Comparison of ENCODE assay signal across 8 mouse cellular contexts in genomic region chr16:56064334-56064990, GRCm38 (mm10). TPM values are rescaled to one million over a fixed set of nuclear protein-coding genes. Genes with fewer than 3 reads are reported as not detected.
DNase-seq lines count a peak whose midpoint lies in the region; ATAC-seq lines count a peak whose summit lies in the region.

No protein-coding gene starts in this region.

- peak; percentile 48 for DNase-seq in ovary, adult 18-20 months (ENCODE audit: low spot score)
- DNase-seq in ovary, postnatal 10 days (ENCODE audit: low spot score), result no peak
- DNase-seq in embryo, embryonic 10 days (ENCODE audit: low spot score), result peak; percentile 89
- DNase-seq in gastrocnemius, postnatal 10 days, result peak; percentile 29
- DNase-seq in left cerebral cortex, postnatal 10 days (ENCODE audit: extremely low spot score in 1 of 2, low spot score in 2 of 2), result peak; percentile 68
- peak; percentile 57 for DNase-seq in right cerebral cortex, postnatal 4 days

- peak; percentile 97 for ATAC-seq in inflammation-experienced regulatory T-cells, adult 6 months
- peak; percentile 88 for ATAC-seq in megakaryocyte progenitor cell, adult 5-6 weeks (replicated peaks; ENCODE audit: poor library complexity)

- intact Hi-C loops in left cerebral cortex, postnatal 10 days (cut with DNase I), result no loop called here

RNA-seq across cellular contexts. Expression of gene Senp7, which starts 16.3 kb away (rescaled TPM):
- 10 to 100 TPM; 16.8 to 21.8 TPM for total RNA-seq in gastrocnemius, postnatal 10 days (2021)
- polyA plus RNA-seq in inflammation-experienced regulatory T-cells, adult 6 months (2017; shearing (Covaris generic)), result 10 to 100 TPM; 47.4 to 75.2 (median 62.0) TPM
- 10 to 100 TPM; 42.7 to 46.2 TPM for total RNA-seq in left cerebral cortex, postnatal 10 days (2021)
- 21.0 and 32.8 TPM in 2 replicates for total RNA-seq in megakaryocyte progenitor cell, adult 5-6 weeks (2015)
- 15.0 and 25.4 TPM in 2 replicates for total RNA-seq in megakaryocyte progenitor cell, adult 5-6 weeks (2017)

RNA-seq across cellular contexts. Expression of gene Trmt10c, which starts 26.8 kb away (rescaled TPM):
- total RNA-seq in gastrocnemius, postnatal 10 days (2021), result 1 to 10 TPM; 8.9 to 9.0 TPM
- 10 to 100 TPM; 24.6 to 33.4 (median 32.3) TPM for polyA plus RNA-seq in inflammation-experienced regulatory T-cells, adult 6 months (2017; shearing (Covaris generic))
- total RNA-seq in left cerebral cortex, postnatal 10 days (2021), result 1 to 10 TPM; 8.4 TPM
- total RNA-seq in megakaryocyte progenitor cell, adult 5-6 weeks (2015), result 35.8 and 37.3 TPM in 2 replicates
- 36.1 and 44.1 TPM in 2 replicates for total RNA-seq in megakaryocyte progenitor cell, adult 5-6 weeks (2017)

RNA-seq across cellular contexts. Expression of gene Pcnp, which starts 34.9 kb away (rescaled TPM):
- total RNA-seq in gastrocnemius, postnatal 10 days (2021), result 10 to 100 TPM; 46.5 TPM
- polyA plus RNA-seq in inflammation-experienced regulatory T-cells, adult 6 months (2017; shearing (Covaris generic)), result 100 to 1,000 TPM; 229 to 302 (median 268) TPM
- 100 to 1,000 TPM; 140 to 144 TPM for total RNA-seq in left cerebral cortex, postnatal 10 days (2021)
- total RNA-seq in megakaryocyte progenitor cell, adult 5-6 weeks (2015), result 99.7 and 101 TPM in 2 replicates
- 129 and 133 TPM in 2 replicates for total RNA-seq in megakaryocyte progenitor cell, adult 5-6 weeks (2017)
